Mouse (Mus musculus): ENCODE results near the gene Olfr138.

The Olfr138 gene

GRCm38 (mm10) chr17:38260735-38261134, at the start of gene Olfr138:
Gene Olfr138, plus strand, starts transcription at chr17:38261035.
- no peak for DNase-seq (ENCODE audit: low spot score)

- DNase-seq (ENCODE audit: low spot score) = no peak
Measured at GRCm38 (mm10) chr17:38307470-38307869, 46.6 kb downstream of the Olfr138 start, which contains the start of gene Olfr137. Gene Olfr137, minus strand, starts transcription at chr17:38307570.

Measured in spleen, adult 12 weeks (tissue).